Mouse (Mus musculus) limb, embryonic 14.5 days (tissue): ENCODE data around the gene Hinfp. TPM values are rescaled to one million over a fixed set of nuclear protein-coding genes. Genes with fewer than 3 reads are reported as not detected.
"Not testable (repeated sequence)": the region's sequence is repeated elsewhere in the genome, so short reads cannot be mapped to it uniquely, and the experiment has no call there.

ENCODE experiments used
- ATAC-seq: fragments of 200-750 bp; cut with Nextera tagmentation; 2 replicates; pipeline ENCODE4 v1.8.0; 2017; ENCODE audit warnings: low read depth, moderate number of reproducible peaks, moderate TSS enrichment; ENCODE audit not compliant: low FRiP score
- DNase-seq: peaks from one replicate; pipeline ENCODE4 v3.0.0-alpha.2; 2015; ENCODE audit warnings: low spot score
- H3K27ac ChIP-seq: fragments of 300-500 bp; sonication (generic); replicated peaks from 2 replicates; pipeline ENCODE4 v1.5.1; 2014; ENCODE audit warnings: low read depth, mild to moderate bottlenecking, low read length, moderate library complexity, mixed read lengths
- H3K27me3 ChIP-seq: fragments of 300-500 bp; sonication (generic); 2 replicates; pipeline ENCODE4 v1.6.1; 2014; ENCODE audit warnings: low read length, mixed read lengths; ENCODE audit not compliant: control insufficient read depth, insufficient read depth
- H3K36me3 ChIP-seq: fragments of 300-500 bp; sonication (generic); 2 replicates; pipeline ENCODE4 v1.6.1; 2014; ENCODE audit warnings: mild to moderate bottlenecking, low read length, moderate library complexity, mixed read lengths; ENCODE audit not compliant: control insufficient read depth, insufficient read depth
- H3K4me1 ChIP-seq: fragments of 300-500 bp; sonication (generic); 2 replicates; pipeline ENCODE4 v1.6.1; 2014; ENCODE audit warnings: antibody characterized with exemption, low read length, mixed read lengths; ENCODE audit not compliant: control insufficient read depth, insufficient read depth
- H3K4me2 ChIP-seq: fragments of 300-500 bp; sonication (generic); replicated peaks from 2 replicates; pipeline ENCODE4 v1.6.1; 2014; ENCODE audit warnings: low read depth, mild to moderate bottlenecking, low read length, moderate library complexity; ENCODE audit not compliant: severe bottlenecking
- H3K4me3 ChIP-seq: fragments of 300-500 bp; sonication (generic); replicated peaks from 2 replicates; pipeline ENCODE4 v1.5.1; 2014; ENCODE audit warnings: low read length
- H3K9ac ChIP-seq: fragments of 300-500 bp; sonication (generic); 2 replicates; pipeline ENCODE4 v1.6.1; 2014; ENCODE audit warnings: mild to moderate bottlenecking, low read depth, low read length, moderate library complexity; ENCODE audit not compliant: severe bottlenecking
- H3K9me3 ChIP-seq: fragments of 300-500 bp; sonication (generic); 2 replicates; pipeline ENCODE4 v1.6.1; 2016; ENCODE audit warnings: low read length; ENCODE audit not compliant: control insufficient read depth
- POLR2A ChIP-seq: fragments of 200-500 bp; IDR thresholded peaks from 2 replicates; pipeline ENCODE4 v1.8.0; 2012; ENCODE audit warnings: inconsistent platforms, mild to moderate bottlenecking, moderate library complexity, borderline replicate concordance; ENCODE audit not compliant: insufficient read depth, insufficient read length; ENCODE audit errors: extremely low read depth
- WGBS: fragments of 180-500 bp; shearing (Covaris S2); extraction: QIAGEN DNeasy Blood & Tissue Kit; methylation state at CpG from one replicate; pipeline ENCODE4 v1.1.7; 2014; 5-methylcytosine and 5-hydroxymethylcytosine counted together
- polyA plus RNA-seq, 2 experiments: library from polyadenylated mRNA; depleted of rRNA in 1 of 2; stranded (reverse) in 1 of 2; unstranded in 1 of 2; fragments of >200 nt; fragmentation: Nextera tagmentation in 1 of 2; extraction: Ambion mirVana in 1 of 2; gene quantifications; 2 replicates each; pipeline versions ENCODE4 v1.2.1 to v1.2.3; 2012 to 2014

The Hinfp gene
- polyA plus RNA-seq, 2 experiments = 18.0 to 39.4 TPM

- no peak for TF ChIP-seq POLR2A
- peaks cover 1% of the 10 kb centered on the region for H3K4me1 ChIP-seq
- WGBS = 58% methylated on average over 3 of the region's 3 CpGs
- DNase-seq = no peak
- H3K36me3 ChIP-seq = peaks cover 34% of the 10 kb centered on the region
- H3K9me3 ChIP-seq = no peaks in the 10 kb centered on the region
- no peak overlapping the region for H3K9ac ChIP-seq
- H3K4me3 ChIP-seq = no peak overlapping the region
- H3K27me3 ChIP-seq = no peaks in the 10 kb centered on the region
- H3K4me2 ChIP-seq = no peak overlapping the region
- no peak overlapping the region for H3K27ac ChIP-seq
- no peak for ATAC-seq
Observed at GRCm38 (mm10) chr9:44309756-44310155, 4.3 kb upstream of the Hinfp start.

- WGBS = 69% methylated on average over 2 of the region's 2 CpGs
- no peaks in the 10 kb centered on the region for H3K27me3 ChIP-seq
- peaks cover 24% of the 10 kb centered on the region for H3K36me3 ChIP-seq
- DNase-seq (no peak), ATAC-seq (no peak)
- no peak overlapping the region for H3K4me2 ChIP-seq
- TF ChIP-seq POLR2A = no peak
- no peak overlapping the region for H3K27ac ChIP-seq
- no peaks in the 10 kb centered on the region for H3K9me3 ChIP-seq
- no peak overlapping the region for H3K9ac ChIP-seq
- no peak overlapping the region for H3K4me3 ChIP-seq
- peaks cover 5% of the 10 kb centered on the region for H3K4me1 ChIP-seq
Observed at GRCm38 (mm10) chr9:44307248-44307647, 1.8 kb upstream of the Hinfp start.

DNA sequence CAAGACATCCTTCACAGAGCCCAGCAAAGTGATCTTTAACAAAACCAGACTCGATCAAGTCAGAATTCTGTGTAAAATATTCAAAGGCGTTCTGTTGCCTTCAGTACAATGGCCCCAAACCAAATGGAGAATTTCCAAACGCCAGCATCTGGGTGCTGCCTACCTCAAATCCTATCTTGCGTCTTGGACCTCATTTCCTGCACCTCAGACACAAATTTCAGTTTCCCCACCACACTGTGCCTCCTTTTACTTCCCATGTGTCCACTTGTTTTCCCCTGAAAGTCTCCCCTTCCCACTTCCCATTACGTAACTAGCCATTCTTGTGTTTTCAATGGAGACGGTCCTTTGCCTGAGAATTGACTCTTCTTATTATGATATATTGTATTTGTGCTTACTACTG is 1.1 kb upstream of the Hinfp start:
- Histone ChIP-seq H3K36me3 (peaks cover 27% of the 10 kb centered on the region), H3K27me3 (no peaks in the 10 kb centered on the region), H3K9ac (no peak overlapping the region), H3K4me3 (no peak overlapping the region), H3K27ac (no peak overlapping the region), H3K4me2 (no peak overlapping the region), H3K4me1 (peaks cover 5% of the 10 kb centered on the region), H3K9me3 (no peaks in the 10 kb centered on the region)
- 90% methylated on average over 6 of the region's 6 CpGs for WGBS
- no peak for ATAC-seq
- TF ChIP-seq POLR2A = no peak
- DNase-seq = no peak

DNA sequence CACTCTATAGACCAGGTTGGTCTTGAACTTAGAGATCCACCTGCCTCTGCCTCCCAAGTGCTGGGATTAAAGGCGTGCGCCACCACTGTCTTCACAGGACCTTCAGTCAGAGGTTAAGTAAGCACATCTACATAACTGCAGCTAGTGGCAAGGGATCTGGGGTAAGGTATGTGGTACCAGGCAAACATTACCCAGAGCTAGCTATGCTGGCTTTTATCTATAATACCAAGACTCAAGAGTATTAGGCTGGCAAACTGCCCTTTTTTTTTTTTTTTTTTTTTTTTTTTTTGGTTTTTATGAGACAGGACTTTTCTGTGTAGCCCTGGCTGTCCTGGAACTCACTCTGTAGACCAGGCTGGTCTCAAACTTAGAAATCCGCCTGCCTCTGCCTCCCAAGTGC is 5.5 kb downstream of the Hinfp start:
- H3K36me3 ChIP-seq = peaks cover 78% of the 10 kb centered on the region
- not testable (repeated sequence) for H3K4me1 ChIP-seq, H3K9ac ChIP-seq, H3K27ac ChIP-seq, ATAC-seq, H3K4me3 ChIP-seq, DNase-seq, H3K9me3 ChIP-seq, H3K27me3 ChIP-seq, H3K4me2 ChIP-seq
- WGBS = 94% methylated on average over 3 of the region's 3 CpGs

DNA sequence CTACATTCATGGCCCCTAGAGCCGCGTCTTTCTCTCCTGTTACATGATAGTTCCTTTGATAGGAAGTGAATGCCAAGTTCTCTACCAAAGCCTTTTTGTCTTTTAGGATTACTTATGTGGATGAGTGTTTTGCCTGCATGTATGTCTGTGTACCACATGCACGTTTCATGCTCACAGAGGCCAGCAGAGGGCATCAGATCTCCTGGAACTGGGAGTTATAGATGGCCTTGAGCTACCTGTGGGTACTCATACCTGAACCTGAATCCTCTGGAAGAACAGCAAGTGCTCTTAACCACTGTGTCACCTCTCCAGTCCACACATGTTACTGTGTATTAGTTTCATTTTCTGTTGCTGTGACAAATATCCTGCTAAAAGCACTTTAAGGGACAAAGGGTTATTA is 13.0 kb downstream of the Hinfp start:
- DNase-seq = no peak
- 66% methylated on average over 3 of the region's 3 CpGs for WGBS

DNA sequence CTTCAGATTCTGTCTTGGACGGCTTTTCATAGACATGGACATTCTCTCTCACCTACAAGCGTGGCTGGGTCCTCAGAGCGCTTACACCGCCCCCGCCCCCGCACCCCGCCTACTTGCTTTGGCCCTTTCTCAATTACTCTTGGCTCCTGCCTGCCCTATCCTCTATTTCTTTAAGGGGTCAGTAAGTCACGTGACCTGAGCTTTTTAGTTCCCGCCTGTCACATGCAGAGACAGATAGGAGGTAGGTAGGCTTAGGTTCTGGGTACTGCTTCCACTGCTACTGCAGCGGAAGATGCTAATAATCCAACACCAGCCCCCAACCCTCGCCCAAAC is 16.5 kb downstream of the Hinfp start:
- WGBS = 5% methylated on average over 11 of the region's 11 CpGs
- TF ChIP-seq POLR2A = no peak
- H3K27ac ChIP-seq = no peak overlapping the region
- no peaks in the 10 kb centered on the region for H3K27me3 ChIP-seq
- no peak for ATAC-seq
- H3K9ac ChIP-seq = no peak overlapping the region
- peaks cover 29% of the 10 kb centered on the region for H3K36me3 ChIP-seq
- peak overlapping the region; percentile 63; the same call in 1 of the 2 replicates for H3K4me3 ChIP-seq
- H3K4me1 ChIP-seq = peaks cover 11% of the 10 kb centered on the region
- H3K9me3 ChIP-seq = no peaks in the 10 kb centered on the region
- peak overlapping the region; percentile 84 for H3K4me2 ChIP-seq
- DNase-seq = no peak

More for the DNA sequence above, 13.0 kb downstream of the Hinfp start:
- H3K27ac ChIP-seq = no peak overlapping the region
- H3K27me3 ChIP-seq = no peaks in the 10 kb centered on the region
- no peak for TF ChIP-seq POLR2A
- no peak overlapping the region for H3K9ac ChIP-seq
- peaks cover 7% of the 10 kb centered on the region for H3K4me1 ChIP-seq
- peaks cover 63% of the 10 kb centered on the region for H3K36me3 ChIP-seq
- ATAC-seq = no peak
- no peak overlapping the region for H3K4me3 ChIP-seq
- H3K9me3 ChIP-seq = no peaks in the 10 kb centered on the region
- no peak overlapping the region for H3K4me2 ChIP-seq
